Comparison of ENCODE assay signal across 8 mouse cellular contexts in genomic region chr6:125354352-125355151, GRCm38 (mm10). TPM values are rescaled to one million over a fixed set of nuclear protein-coding genes. Genes with fewer than 3 reads are reported as not detected.
A peak's percentile ranks its signal among the peaks of the same experiment; 100 is the strongest.
DNase-seq lines count a peak whose midpoint lies in the region; ATAC-seq and TF ChIP-seq lines count a peak whose summit lies in the region.

No protein-coding gene starts in this region.

- intact Hi-C loops in heart, postnatal 36 days (cut with DNase I) = loop anchor here (1.0 to 10.0 kb wide), 2 partner anchors 41 to 440 kb away; partner anchors contain the start of genes Lag3 and Ltbr

- no peak for TF ChIP-seq CTCF in E14TG2a.4 (conservative IDR thresholded peaks at IDR 0.05; ENCODE audit: low read length)

- H3K4me1 ChIP-seq in E14TG2a.4 (replicated peaks; ENCODE audit: low read depth, low read length) = peaks cover 86% of the 10 kb centered on the region
- peaks cover 59% of the 10 kb centered on the region for H3K4me1 ChIP-seq in embryonic facial prominence, embryonic 13.5 days
- peaks cover 62% of the 10 kb centered on the region for H3K4me1 ChIP-seq in limb, embryonic 13.5 days
- H3K4me1 ChIP-seq in midbrain, embryonic 16.5 days (ENCODE audit: control insufficient read depth, insufficient read depth, low read length) = peaks cover 16% of the 10 kb centered on the region

- H3K27me3 ChIP-seq in E14TG2a.4 (ENCODE audit: insufficient read depth, low read length) = peaks cover 76% of the 10 kb centered on the region
- no peaks in the 10 kb centered on the region for H3K27me3 ChIP-seq in embryonic facial prominence, embryonic 13.5 days
- H3K27me3 ChIP-seq in limb, embryonic 13.5 days = no peaks in the 10 kb centered on the region
- no peaks in the 10 kb centered on the region for H3K27me3 ChIP-seq in midbrain, embryonic 16.5 days (ENCODE audit: control insufficient read depth, insufficient read depth, low read depth, low read length)

- peak overlapping the region; percentile 64; the same call in 1 of the 2 replicates for H3K27ac ChIP-seq in embryonic facial prominence, embryonic 13.5 days
- H3K27ac ChIP-seq in limb, embryonic 13.5 days = peak overlapping the region; percentile 69
- H3K27ac ChIP-seq in midbrain, embryonic 16.5 days (ENCODE audit: low read length) = no peak overlapping the region

- H3K4me2 ChIP-seq in embryonic facial prominence, embryonic 13.5 days = peak overlapping the region; percentile 45
- peak overlapping the region; percentile 51 for H3K4me2 ChIP-seq in limb, embryonic 13.5 days (replicated peaks)
- peak overlapping the region; percentile 36; the same call in 1 of the 2 replicates for H3K4me2 ChIP-seq in midbrain, embryonic 16.5 days (ENCODE audit: low read length)

- no peaks in the 10 kb centered on the region for H3K36me3 ChIP-seq in E14TG2a.4 (ENCODE audit: insufficient read depth, low read length)
- peaks cover 26% of the 10 kb centered on the region for H3K36me3 ChIP-seq in embryonic facial prominence, embryonic 13.5 days
- peaks cover 26% of the 10 kb centered on the region for H3K36me3 ChIP-seq in limb, embryonic 13.5 days
- no peaks in the 10 kb centered on the region for H3K36me3 ChIP-seq in midbrain, embryonic 16.5 days (ENCODE audit: control insufficient read depth, insufficient read depth, low read length)

- H3K4me3 ChIP-seq in E14TG2a.4 (replicated peaks; ENCODE audit: low read length) = peak overlapping the region; percentile 50
- H3K4me3 ChIP-seq in embryonic facial prominence, embryonic 13.5 days = peak overlapping the region; percentile 18
- H3K4me3 ChIP-seq in limb, embryonic 13.5 days = peak overlapping the region; percentile 17
- H3K4me3 ChIP-seq in midbrain, embryonic 16.5 days (ENCODE audit: low read depth, low read length) = no peak overlapping the region

- 11% methylated on average over 14 of the region's 14 CpGs for WGBS in embryonic facial prominence, embryonic 13.5 days
- WGBS in limb, embryonic 13.5 days = 11% methylated on average over 14 of the region's 14 CpGs
- 12% methylated on average over 14 of the region's 14 CpGs for WGBS in midbrain, embryonic 16.5 days

- 0 out of 2 replicates have a peak overlapping the region, but pooled peaks have one; percentile 59 for H3K9ac ChIP-seq in embryonic facial prominence, embryonic 13.5 days
- peak overlapping the region; percentile 54 for H3K9ac ChIP-seq in limb, embryonic 13.5 days
- H3K9ac ChIP-seq in midbrain, embryonic 16.5 days (ENCODE audit: low read depth, low read length) = peak overlapping the region; percentile 32; the same call in 1 of the 2 replicates

- peaks cover 21% of the 10 kb centered on the region for H3K9me3 ChIP-seq in E14TG2a.4 (ENCODE audit: low read length)
- H3K9me3 ChIP-seq in embryonic facial prominence, embryonic 13.5 days = no peaks in the 10 kb centered on the region
- H3K9me3 ChIP-seq in limb, embryonic 13.5 days = no peaks in the 10 kb centered on the region
- no peaks in the 10 kb centered on the region for H3K9me3 ChIP-seq in midbrain, embryonic 16.5 days (replicated peaks; ENCODE audit: control insufficient read depth, low read length, poor library complexity, severe bottlenecking)

- ATAC-seq in embryonic facial prominence, embryonic 13.5 days (ENCODE audit: insufficient number of reproducible peaks, insufficient read depth, low FRiP score, low TSS enrichment, low read depth) = no peak
- peak; percentile 26; the same call in 1 of the 2 replicates for ATAC-seq in limb, embryonic 13.5 days (ENCODE audit: low FRiP score, low read depth)
- no peak for ATAC-seq in midbrain, embryonic 16.5 days

- peak; percentile 56 for DNase-seq in embryo, embryonic 10 days (ENCODE audit: low spot score)
- DNase-seq in embryo, embryonic 9.5 days (ENCODE audit: extremely low spot score) = no peak
- peak; percentile 73 to 83 for DNase-seq in heart, postnatal 36 days
- no peak for DNase-seq in spleen, adult 18-20 months

RNA-seq across cellular contexts. Expression of gene Tnfrsf1a, which starts 5.4 kb away (rescaled TPM):
- 62.3 and 67.9 TPM in 2 replicates for polyA plus RNA-seq in embryonic facial prominence, embryonic 13.5 days (2015; fragmentation: Nextera tagmentation; extraction: Ambion mirVana)
- total RNA-seq in heart, postnatal 36 days (2021) = 10 to 100 TPM; 59.6 to 63.7 TPM
- 68.7 and 71.4 TPM in 2 replicates for polyA plus RNA-seq in limb, embryonic 13.5 days (2015; fragmentation: Nextera tagmentation; extraction: Ambion mirVana)
- 11.0 and 11.2 TPM in 2 replicates for polyA plus RNA-seq in midbrain, embryonic 16.5 days (2015; fragmentation: Nextera tagmentation; extraction: Ambion mirVana)

RNA-seq across cellular contexts. Expression of gene Plekhg6, which starts 26.0 kb away (rescaled TPM):
- polyA plus RNA-seq in embryonic facial prominence, embryonic 13.5 days (2015; fragmentation: Nextera tagmentation; extraction: Ambion mirVana) = 1.1 and 1.3 TPM in 2 replicates
- total RNA-seq in heart, postnatal 36 days (2021) = not detected
- polyA plus RNA-seq in limb, embryonic 13.5 days (2015; fragmentation: Nextera tagmentation; extraction: Ambion mirVana) = 0.67 and 0.86 TPM in 2 replicates
- polyA plus RNA-seq in midbrain, embryonic 16.5 days (2015; fragmentation: Nextera tagmentation; extraction: Ambion mirVana) = 0.20 and 0.44 TPM in 2 replicates

RNA-seq across cellular contexts. Expression of gene Scnn1a, which starts 34.1 kb away (rescaled TPM):
- 1.3 and 1.5 TPM in 2 replicates for polyA plus RNA-seq in embryonic facial prominence, embryonic 13.5 days (2015; fragmentation: Nextera tagmentation; extraction: Ambion mirVana)
- total RNA-seq in heart, postnatal 36 days (2021) = 1 to 10 TPM in 1 of 2 experiments, under 1 TPM in 1; 0.46 to 1.1 TPM
- polyA plus RNA-seq in limb, embryonic 13.5 days (2015; fragmentation: Nextera tagmentation; extraction: Ambion mirVana) = 1.1 and 1.4 TPM in 2 replicates
- polyA plus RNA-seq in midbrain, embryonic 16.5 days (2015; fragmentation: Nextera tagmentation; extraction: Ambion mirVana) = 0.67 and 1.1 TPM in 2 replicates

RNA-seq across cellular contexts. Expression of gene Ltbr, which starts 40.9 kb away (rescaled TPM):
- polyA plus RNA-seq in embryonic facial prominence, embryonic 13.5 days (2015; fragmentation: Nextera tagmentation; extraction: Ambion mirVana) = 33.1 TPM in 2 replicates
- 10 to 100 TPM; 28.8 to 31.3 TPM for total RNA-seq in heart, postnatal 36 days (2021)
- polyA plus RNA-seq in limb, embryonic 13.5 days (2015; fragmentation: Nextera tagmentation; extraction: Ambion mirVana) = 45.1 and 46.2 TPM in 2 replicates
- 12.8 and 16.0 TPM in 2 replicates for polyA plus RNA-seq in midbrain, embryonic 16.5 days (2015; fragmentation: Nextera tagmentation; extraction: Ambion mirVana)

Comparison
In these comparisons a context has a peak if more than half of its experiments do, and no peak if none do; other contexts are left out.
1. DNase-seq: peak in embryo, embryonic 10 days (single experiment) and heart, postnatal 36 days (2 of 2); none in embryo, embryonic 9.5 days (single experiment) and spleen, adult 18-20 months (0 of 2).
2. Peak in every context shown above with its lines, with median percentiles within 50 percentile points of each other: H3K4me2 ChIP-seq and H3K9ac ChIP-seq.